Mouse (Mus musculus): Measurements from ENCODE around the gene Smad9. TPM values are rescaled to one million over a fixed set of nuclear protein-coding genes. Genes with fewer than 3 reads are reported as not detected.

Gene Smad9
- polyA plus RNA-seq (2017; shearing (Covaris generic)): not detected

GRCm38 (mm10) chr3:54755145-54756041 is at the start of gene Smad9:
Smad9 (plus strand) TSS chr3:54755582.

GRCm38 (mm10) chr3:54714253-54714652 is 41.1 kb upstream of the Smad9 start, which contains the start of gene Gm21958:
Gm21958 (minus strand) TSS chr3:54714353.

GRCm38 (mm10) chr3:54735247-54736046 is 19.9 kb upstream of the Smad9 start, which contains the start of the genes Exosc8 and Alg5:
Exosc8 (minus strand) TSS chr3:54735393.
Alg5 (plus strand) TSS chr3:54735539.

DNA sequence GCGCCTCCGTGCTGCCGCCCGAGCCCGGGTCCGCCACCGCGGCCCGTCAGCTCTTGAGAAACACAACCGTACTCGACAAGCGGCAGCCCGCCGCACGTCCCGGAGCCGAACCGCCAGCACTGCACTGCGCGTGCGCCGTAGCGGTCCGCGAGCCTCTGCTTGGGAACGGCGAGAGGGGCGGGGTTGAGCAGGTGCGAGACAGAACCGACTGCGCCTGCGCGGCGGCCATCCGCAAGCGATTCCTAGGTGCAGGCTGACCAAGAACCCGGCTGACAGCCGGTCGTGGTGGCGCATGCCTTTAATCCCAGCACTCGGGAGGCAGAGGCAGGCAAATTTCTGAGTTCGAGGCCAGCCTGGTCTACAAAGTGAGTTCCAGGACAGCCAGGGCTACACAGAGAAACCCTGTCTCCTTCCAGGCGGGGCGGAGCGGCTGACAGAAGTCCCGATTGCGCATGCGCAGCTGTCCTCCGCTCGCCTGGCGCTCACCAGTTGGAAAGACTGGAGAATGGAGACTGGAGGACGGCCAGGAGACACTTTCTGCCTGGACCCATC is 52.4 kb downstream of the Smad9 start, which contains the start of gene Rfxap:
Gene Rfxap, minus strand, starts transcription at position 126 of the 552 bp plus-strand sequence.

Other genes starting within 250 kb of the Smad9 start
- gene Supt20, start 62.8 kb upstream of the Smad9 start, polyA plus RNA-seq (2017; shearing (Covaris generic)): 100 to 1,000 TPM; 239 to 276 TPM
- gene Gm21958, start 41.2 kb upstream of the Smad9 start, polyA plus RNA-seq (2017; shearing (Covaris generic)): not detected
- 100 to 1,000 TPM; 191 to 206 TPM for gene Exosc8, start 20.2 kb upstream of the Smad9 start, polyA plus RNA-seq (2017; shearing (Covaris generic))
- 10 to 100 TPM; 77.9 to 95.9 TPM for gene Alg5, start 20.0 kb upstream of the Smad9 start, polyA plus RNA-seq (2017; shearing (Covaris generic))
- 100 to 1,000 TPM in 1 of 2 experiments, 10 to 100 TPM in 1; 88.0 to 130 TPM for gene Rfxap, start 52.2 kb downstream of the Smad9 start, polyA plus RNA-seq (2017; shearing (Covaris generic))
- gene Sertm1, start 160.3 kb downstream of the Smad9 start, polyA plus RNA-seq (2017; shearing (Covaris generic)): under 1 TPM in 1 of 2 experiments, not detected in 1; 0.32 TPM

All from inflammation-experienced regulatory T-cells (primary cell).